Mouse (Mus musculus): Measurements from ENCODE around the gene Gorab.

DNA sequence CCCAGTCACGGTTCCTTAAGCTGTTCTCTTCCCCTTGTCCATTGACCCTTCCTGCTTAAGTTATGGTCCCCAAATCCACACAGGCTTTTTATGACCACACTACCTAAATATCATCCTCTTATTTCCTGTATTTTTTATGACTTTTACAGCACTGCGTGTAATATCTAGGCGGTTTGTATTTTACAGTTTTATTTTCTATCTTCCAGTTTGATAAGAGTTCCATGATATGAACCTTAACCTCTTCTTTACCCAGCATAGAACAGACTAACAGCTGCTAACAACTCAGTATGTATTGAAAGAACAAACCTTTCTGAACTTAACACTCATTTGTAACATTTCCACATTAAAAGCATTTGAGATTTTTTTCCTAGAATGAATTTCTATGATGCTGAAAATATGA lies 2.7 kb upstream of the Gorab start:
- TF ChIP-seq CTCF (IDR thresholded peaks at IDR 0.05; ENCODE audit: low read depth): no peak
- TF ChIP-seq EP300 (IDR thresholded peaks at IDR 0.05; ENCODE audit: low read depth): no peak

Data from heart, postnatal 0 days (tissue).